Mouse (Mus musculus) myocyte (in vitro differentiated cells): Measurements from ENCODE around the gene Cacna2d3.

ENCODE experiments used
- CEBPB ChIP-seq: IDR thresholded peaks from 2 replicates; pipeline ENCODE4 v1.6.1; 2011; ENCODE audit warnings: mild to moderate bottlenecking, moderate library complexity; ENCODE audit not compliant: poor library complexity, insufficient read depth, severe bottlenecking
- MAX ChIP-seq: IDR thresholded peaks from one replicate; pipeline ENCODE4 v1.6.1; 2011; ENCODE audit warnings: low read depth, mild to moderate bottlenecking, control low read depth
- POLR2A ChIP-seq: IDR thresholded peaks from one replicate; pipeline ENCODE4 v1.6.1; 2011; ENCODE audit warnings: low read depth, mild to moderate bottlenecking, control low read depth, moderate library complexity; ENCODE audit not compliant: insufficient read length
- REST ChIP-seq: IDR thresholded peaks from one replicate; pipeline ENCODE4 v1.6.1; 2011; ENCODE audit warnings: mild to moderate bottlenecking, control low read depth, moderate library complexity; ENCODE audit not compliant: insufficient read depth, insufficient read length

DNA sequence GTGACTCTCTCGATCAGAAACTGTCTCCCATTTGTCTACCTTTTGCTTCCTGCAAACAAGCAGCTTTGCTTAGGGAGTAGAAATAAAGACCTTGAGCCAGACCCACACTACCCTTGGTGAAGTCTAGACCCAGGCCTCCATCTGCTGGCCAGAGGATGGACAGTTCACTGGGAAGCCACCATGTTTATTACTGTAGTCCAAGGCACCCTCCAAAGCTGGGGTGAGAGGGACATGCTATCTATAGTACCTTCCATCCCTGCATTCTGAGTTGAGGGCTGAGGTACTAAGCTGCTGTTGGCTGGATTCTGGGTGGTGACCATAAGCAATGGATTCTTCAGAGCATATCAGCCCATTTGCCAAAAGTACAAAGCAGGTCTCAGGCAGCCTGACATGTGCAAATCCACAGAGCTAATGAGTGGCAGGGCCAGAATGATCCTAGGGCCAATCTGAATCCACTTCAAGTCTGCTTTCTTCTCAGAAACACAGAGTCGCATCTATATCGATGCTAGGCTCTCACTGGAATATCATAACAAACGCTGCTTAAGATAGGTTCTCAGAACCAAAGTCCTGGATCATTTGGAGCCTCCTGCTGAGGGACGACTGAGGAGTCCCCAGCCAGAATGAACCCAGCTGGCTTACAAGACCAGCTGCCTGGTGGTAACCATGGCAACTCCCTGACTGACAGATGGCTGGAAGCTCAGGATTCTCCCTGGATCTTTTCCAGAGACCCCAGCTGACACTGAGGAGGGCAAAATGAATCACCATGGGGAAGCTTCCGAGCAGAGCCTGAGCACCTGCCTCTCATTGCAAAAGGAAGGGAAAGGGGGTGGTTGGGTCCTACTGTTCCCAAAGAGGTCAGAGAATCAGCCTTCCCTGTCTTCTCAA is 763.3 kb downstream of the Cacna2d3 start:
- TF ChIP-seq MAX (no peak), REST (no peak), CEBPB (no peak), POLR2A (no peak)
